Mouse (Mus musculus): Measurements from ENCODE around the gene Slc35f6. TPM values are rescaled to one million over a fixed set of nuclear protein-coding genes. Genes with fewer than 3 reads are reported as not detected.
"Not testable (repeated sequence)": the region's sequence is repeated elsewhere in the genome, so short reads cannot be mapped to it uniquely, and the experiment has no call there.

Slc35f6 gene
- polyA plus RNA-seq, 1 experiment from 2014 or later = 50.2 TPM

DNA sequence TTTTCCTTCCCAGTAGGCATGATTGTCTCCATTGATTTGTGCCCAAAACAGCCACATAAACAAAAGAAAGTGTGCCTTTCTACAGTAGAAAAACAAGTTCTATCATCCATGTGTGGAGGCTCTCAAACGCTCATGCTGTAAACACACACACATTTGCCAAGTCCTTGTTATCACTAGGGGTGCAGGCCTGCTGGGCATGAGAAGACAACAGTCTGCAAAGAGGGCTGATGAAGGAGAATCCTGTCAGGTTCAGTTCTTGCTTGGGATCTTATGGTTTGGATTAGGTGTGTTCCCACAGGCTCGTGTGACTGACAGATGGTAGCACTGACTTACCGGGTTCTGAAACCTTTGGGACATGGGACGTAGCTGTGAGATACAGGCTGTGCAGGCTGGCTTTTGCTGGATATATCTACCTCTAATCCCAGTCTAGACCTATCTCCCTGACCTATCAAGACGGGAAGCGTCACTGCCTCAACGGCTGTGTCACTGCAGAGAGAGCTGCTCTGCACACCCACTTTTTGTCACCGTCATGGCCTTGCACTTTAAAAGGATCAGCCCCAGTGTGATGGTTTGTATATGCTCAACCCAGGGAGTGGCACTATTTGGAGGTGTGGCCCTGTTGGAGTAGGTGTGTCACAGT, 52.7 kb downstream of the Slc35f6 start:
- Histone ChIP-seq H3K27me3 (replicated peaks; ENCODE audit: control insufficient read depth, insufficient read depth, low read length) (no peaks in the 10 kb centered on the region), H3K4me2 (ENCODE audit: low read depth, low read length) (no peak overlapping the region), H3K4me3 (ENCODE audit: low read length) (no peak overlapping the region), H3K36me3 (ENCODE audit: control insufficient read depth, insufficient read depth, low read length) (no peaks in the 10 kb centered on the region), H3K27ac (ENCODE audit: low read length) (no peak overlapping the region), H3K9ac (ENCODE audit: low read depth, low read length) (no peak overlapping the region), H3K4me1 (ENCODE audit: control insufficient read depth, insufficient read depth, low read length) (no peaks in the 10 kb centered on the region), H3K9me3 (ENCODE audit: control insufficient read depth, low read length) (no peaks in the 10 kb centered on the region)
- no peak for ATAC-seq
- 78% methylated on average over 8 of the region's 8 CpGs for whole genome bisulfite sequencing

DNA sequence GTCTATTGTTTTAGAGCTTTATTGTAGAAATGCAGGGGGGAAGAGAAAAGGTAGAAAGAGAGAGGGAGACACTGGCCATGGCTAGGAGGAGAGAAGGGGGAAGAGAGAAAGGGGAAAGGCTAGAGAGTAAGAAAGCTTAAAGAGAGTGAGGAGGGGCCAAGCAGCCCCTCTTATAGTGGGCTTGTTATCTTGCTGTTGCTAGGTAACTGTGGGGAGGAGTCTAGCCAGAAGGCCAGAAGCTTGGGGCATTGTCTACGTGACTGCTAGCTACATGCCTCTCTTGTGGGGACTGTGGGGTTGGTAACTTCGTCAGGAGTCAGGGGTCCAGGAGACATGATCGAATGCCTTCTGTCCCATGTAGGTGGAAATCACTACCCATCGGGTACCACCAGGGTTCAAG, 53.6 kb downstream of the Slc35f6 start:
- H3K27me3 ChIP-seq (replicated peaks; ENCODE audit: control insufficient read depth, insufficient read depth, low read length); H3K4me3 ChIP-seq (ENCODE audit: low read length); H3K4me1 ChIP-seq (ENCODE audit: control insufficient read depth, insufficient read depth, low read length); H3K4me2 ChIP-seq (ENCODE audit: low read depth, low read length); H3K9ac ChIP-seq (ENCODE audit: low read depth, low read length); H3K9me3 ChIP-seq (ENCODE audit: control insufficient read depth, low read length); H3K27ac ChIP-seq (ENCODE audit: low read length); H3K36me3 ChIP-seq (ENCODE audit: control insufficient read depth, insufficient read depth, low read length); ATAC-seq: not testable (repeated sequence)
- WGBS = 48% methylated on average over 4 of the region's 4 CpGs

DNA sequence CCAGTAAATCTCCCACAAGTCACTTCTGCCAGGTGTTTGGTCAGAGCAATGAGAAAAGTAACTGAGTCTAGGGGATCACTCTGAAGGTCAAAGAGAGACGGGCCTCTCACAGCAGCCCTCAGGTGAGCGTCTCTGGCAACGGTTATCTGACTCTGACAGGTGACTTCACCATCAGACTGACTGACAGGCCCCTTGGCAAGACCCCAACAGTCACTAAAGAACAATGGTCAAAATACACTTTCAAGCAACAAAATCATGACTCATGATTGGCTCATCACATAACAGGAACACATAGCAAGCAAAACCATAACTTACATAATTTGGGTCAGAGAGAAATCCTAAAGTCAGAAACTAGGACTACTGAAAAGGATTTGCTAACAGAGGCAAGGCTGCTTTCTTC, 54.1 kb downstream of the Slc35f6 start:
- ATAC-seq = no peak
- Histone ChIP-seq H3K27ac (ENCODE audit: low read length) (no peak overlapping the region), H3K4me3 (ENCODE audit: low read length) (no peak overlapping the region), H3K4me1 (ENCODE audit: control insufficient read depth, insufficient read depth, low read length) (no peaks in the 10 kb centered on the region), H3K9ac (ENCODE audit: low read depth, low read length) (no peak overlapping the region), H3K27me3 (replicated peaks; ENCODE audit: control insufficient read depth, insufficient read depth, low read length) (no peaks in the 10 kb centered on the region), H3K36me3 (ENCODE audit: control insufficient read depth, insufficient read depth, low read length) (no peaks in the 10 kb centered on the region), H3K9me3 (ENCODE audit: control insufficient read depth, low read length) (no peaks in the 10 kb centered on the region), H3K4me2 (ENCODE audit: low read depth, low read length) (no peak overlapping the region)
- WGBS = 75% methylated on average over 3 of the region's 3 CpGs

Small RNA genes lying within 50 kb of the gene (microRNA-seq; reads per million reads assigned to microRNA genes)
- not detected for gene Mir5625

Other genes starting within 250 kb of the Slc35f6 start
- gene Otof, start 186.0 kb upstream of the Slc35f6 start, polyA plus RNA-seq (2015; fragmentation: Nextera tagmentation; extraction: Ambion mirVana) = 0.53 and 0.60 TPM in 2 replicates
- not detected in 2 replicates for gene 1700001C02Rik, start 181.9 kb upstream of the Slc35f6 start, polyA plus RNA-seq (2015; fragmentation: Nextera tagmentation; extraction: Ambion mirVana)
- gene Cib4, start 102.1 kb upstream of the Slc35f6 start, polyA plus RNA-seq (2015; fragmentation: Nextera tagmentation; extraction: Ambion mirVana) = not detected in 2 replicates
- 8.7 and 12.2 TPM in 2 replicates for gene Kcnk3, start 59.8 kb upstream of the Slc35f6 start, polyA plus RNA-seq (2015; fragmentation: Nextera tagmentation; extraction: Ambion mirVana)
- 166 and 186 TPM in 2 replicates for gene Cenpa, start 18.8 kb downstream of the Slc35f6 start, polyA plus RNA-seq (2015; fragmentation: Nextera tagmentation; extraction: Ambion mirVana)
- 5.7 and 6.1 TPM in 2 replicates for gene Dpysl5, start 63.6 kb downstream of the Slc35f6 start, polyA plus RNA-seq (2015; fragmentation: Nextera tagmentation; extraction: Ambion mirVana)
- gene Mapre3, start 166.7 kb downstream of the Slc35f6 start, polyA plus RNA-seq (2015; fragmentation: Nextera tagmentation; extraction: Ambion mirVana) = 14.0 and 15.4 TPM in 2 replicates
- 76.5 and 81.0 TPM in 2 replicates for gene Tmem214, start 220.1 kb downstream of the Slc35f6 start, polyA plus RNA-seq (2015; fragmentation: Nextera tagmentation; extraction: Ambion mirVana)
- gene Agbl5, start 240.8 kb downstream of the Slc35f6 start, polyA plus RNA-seq (2015; fragmentation: Nextera tagmentation; extraction: Ambion mirVana) = 13.9 and 16.3 TPM in 2 replicates